Mouse (Mus musculus): Measurements from ENCODE around the gene Btbd9.

- TF ChIP-seq CTCF (conservative IDR thresholded peaks at IDR 0.05; ENCODE audit: low read length), result no peak
- no peak for TF ChIP-seq POU5F1 (IDR thresholded peaks at IDR 0.05; ENCODE audit: borderline replicate concordance, low read length)
- no peak for TF ChIP-seq NANOG (IDR thresholded peaks at IDR 0.05; ENCODE audit: borderline replicate concordance, low read length)
Measured at GRCm38 (mm10) chr17:30516580-30517340, 59.5 kb downstream of the Btbd9 start.
